Mouse (Mus musculus): ENCODE measurements around the gene Pcbp4.

Pcbp4 gene

GRCm38 (mm10) chr9:106464751-106465541, 11.9 kb downstream of the Pcbp4 start:
- peak; percentile 38 for DNase-seq

GRCm38 (mm10) chr9:106465571-106466200, 12.6 kb downstream of the Pcbp4 start, which contains the start of gene Gpr62:
TSS of gene Gpr62 (minus strand) at chr9:106465938.
- DNase-seq = no peak

GRCm38 (mm10) chr9:106466721-106467120, 13.6 kb downstream of the Pcbp4 start:
- no peak for DNase-seq

- no peak for DNase-seq
These were observed 14.7 kb downstream of the Pcbp4 start for GRCm38 (mm10) chr9:106467746-106468145.

- no peak for DNase-seq
These were observed 16.2 kb downstream of the Pcbp4 start for GRCm38 (mm10) chr9:106469317-106469716.

- no peak for DNase-seq
These were observed 16.7 kb downstream of the Pcbp4 start for GRCm38 (mm10) chr9:106469776-106470175.

- no peak for DNase-seq
These were observed 18.1 kb downstream of the Pcbp4 start for GRCm38 (mm10) chr9:106470991-106471750.

GRCm38 (mm10) chr9:106471892-106472291, 18.8 kb downstream of the Pcbp4 start:
- no peak for DNase-seq

GRCm38 (mm10) chr9:106472321-106472720, 19.2 kb downstream of the Pcbp4 start:
- no peak for DNase-seq

- DNase-seq = no peak
These were observed 20.1 kb downstream of the Pcbp4 start for GRCm38 (mm10) chr9:106473081-106473752.

- peak; percentile 13 for DNase-seq
These were observed 20.6 kb downstream of the Pcbp4 start for GRCm38 (mm10) chr9:106473753-106474105.

GRCm38 (mm10) chr9:106474456-106474855, 21.4 kb downstream of the Pcbp4 start:
- DNase-seq = peak; percentile 73

GRCm38 (mm10) chr9:106475046-106475445, 22.0 kb downstream of the Pcbp4 start:
- DNase-seq = peak; percentile 43

GRCm38 (mm10) chr9:106475663-106476001, 22.5 kb downstream of the Pcbp4 start, which contains the start of gene Rrp9:
TSS of gene Rrp9 (plus strand) at chr9:106475963.
- DNase-seq = no peak

GRCm38 (mm10) chr9:106476002-106476923, 23.2 kb downstream of the Pcbp4 start:
- DNase-seq = peak; percentile 82

- peak; percentile 98 for DNase-seq
These were observed 23.9 kb downstream of the Pcbp4 start, which contains the start of gene Parp3 for GRCm38 (mm10) chr9:106476924-106477484. TSS of gene Parp3 (minus strand) at chr9:106476949.

- DNase-seq = peak; percentile 9
These were observed 24.6 kb downstream of the Pcbp4 start for GRCm38 (mm10) chr9:106477649-106478048.

- DNase-seq = peak; percentile 2
These were observed 25.0 kb downstream of the Pcbp4 start for GRCm38 (mm10) chr9:106478101-106478500.

- no peak for DNase-seq
These were observed 27.4 kb downstream of the Pcbp4 start for GRCm38 (mm10) chr9:106480541-106480940.

GRCm38 (mm10) chr9:106481075-106481474, 28.0 kb downstream of the Pcbp4 start:
- peak; percentile 3 for DNase-seq

- DNase-seq = peak; percentile 2
These were observed 28.6 kb downstream of the Pcbp4 start for GRCm38 (mm10) chr9:106481676-106482075.

Measured in thymus, postnatal 14 days (tissue).